Mouse (Mus musculus) right cerebral cortex, adult 18-20 months (tissue): Measurements from ENCODE around the gene Csf2ra.
"Not testable (repeated sequence)": the region's sequence is repeated elsewhere in the genome, so short reads cannot be mapped to it uniquely, and the experiment has no call there.

Source experiments
- DNase-seq: peaks from one replicate; pipeline ENCODE4 v3.0.0; 2022; ENCODE audit warnings: mixed read lengths

Gene Csf2ra

GRCm38 (mm10) chr19:61227941-61228701 is at the start of gene Csf2ra:
Gene Csf2ra (minus strand): TSS chr19:61228429.
- DNase-seq, result peak; percentile 14

- DNase-seq, result no peak
Observed at GRCm38 (mm10) chr19:61275446-61275845, 47.2 kb upstream of the Csf2ra start.

GRCm38 (mm10) chr19:61269141-61269540 is 40.9 kb upstream of the Csf2ra start:
- DNase-seq, result not testable (repeated sequence)

- DNase-seq, result no peak
Observed at GRCm38 (mm10) chr19:61267141-61267540, 38.9 kb upstream of the Csf2ra start.

GRCm38 (mm10) chr19:61266651-61267050 is 38.4 kb upstream of the Csf2ra start:
- peak; percentile 5 for DNase-seq

- peak; percentile 5 for DNase-seq
Observed at GRCm38 (mm10) chr19:61266246-61266615, 38.0 kb upstream of the Csf2ra start.

GRCm38 (mm10) chr19:61265349-61266245 is 37.4 kb upstream of the Csf2ra start:
- peak; percentile 52 for DNase-seq

- DNase-seq, result no peak
Observed at GRCm38 (mm10) chr19:61264933-61265332, 36.7 kb upstream of the Csf2ra start.

- no peak for DNase-seq
Observed at GRCm38 (mm10) chr19:61264227-61264626, 36.0 kb upstream of the Csf2ra start.

- DNase-seq, result no peak
Observed at GRCm38 (mm10) chr19:61261241-61261640, 33.0 kb upstream of the Csf2ra start.

- no peak for DNase-seq
Observed at GRCm38 (mm10) chr19:61257733-61258132, 29.5 kb upstream of the Csf2ra start.

- DNase-seq, result no peak
Observed at GRCm38 (mm10) chr19:61256166-61256887, 28.1 kb upstream of the Csf2ra start.

GRCm38 (mm10) chr19:61247334-61247733 is 19.1 kb upstream of the Csf2ra start:
- not testable (repeated sequence) for DNase-seq

- no peak for DNase-seq
Observed at GRCm38 (mm10) chr19:61244721-61245436, 16.6 kb upstream of the Csf2ra start.

- no peak for DNase-seq
Observed at GRCm38 (mm10) chr19:61237967-61238366, 9.7 kb upstream of the Csf2ra start.

- DNase-seq, result no peak
Observed at GRCm38 (mm10) chr19:61234532-61234931, 6.3 kb upstream of the Csf2ra start.

GRCm38 (mm10) chr19:61226928-61227854 is 1.0 kb downstream of the Csf2ra start:
- peak; percentile 89 for DNase-seq

- peak; percentile 82 for DNase-seq
Observed at GRCm38 (mm10) chr19:61226401-61226927, 1.8 kb downstream of the Csf2ra start.

- DNase-seq, result peak; percentile 88
Observed at GRCm38 (mm10) chr19:61225526-61226400, 2.5 kb downstream of the Csf2ra start.
